Mouse (Mus musculus): ENCODE measurements around the gene Nrg3.

DNA sequence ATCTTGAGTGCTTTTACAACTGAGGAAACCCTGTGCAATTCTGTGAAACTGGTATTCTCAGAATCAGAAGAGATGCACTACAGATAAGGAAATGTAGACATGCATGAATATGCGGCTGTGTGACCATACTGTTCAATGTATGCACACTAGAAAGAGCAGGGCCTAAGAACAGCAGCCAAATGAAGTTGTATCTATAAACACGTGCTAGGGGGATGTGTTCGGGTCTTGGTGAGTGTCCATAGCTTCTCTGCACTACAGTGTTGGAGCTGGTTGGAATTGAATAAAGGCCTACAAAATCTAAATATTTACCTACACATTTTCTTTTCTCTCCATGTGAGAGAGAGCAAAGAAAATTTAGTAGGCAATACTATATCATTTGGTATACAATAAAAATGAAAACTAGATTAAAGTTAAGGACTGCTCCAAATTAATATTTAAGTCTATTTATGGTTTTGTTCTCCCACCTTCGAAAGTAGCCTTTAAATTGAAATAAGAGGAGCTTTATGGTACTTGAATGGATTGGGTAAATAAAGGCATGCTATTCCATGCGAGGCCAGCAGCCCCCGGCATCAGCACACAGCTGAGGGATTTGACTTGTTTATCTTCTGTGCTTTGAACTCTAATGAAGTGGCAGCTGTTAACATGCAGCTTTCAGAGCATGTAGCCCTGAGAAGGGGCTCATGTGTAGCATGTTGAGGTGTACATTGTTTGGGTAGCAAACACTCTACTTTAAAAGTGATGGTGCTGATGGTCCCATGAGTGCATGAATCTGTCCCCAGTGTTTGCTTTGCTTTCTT is 1038.9 kb downstream of the Nrg3 start:
- TF ChIP-seq EP300 (optimal IDR thresholded peaks at IDR 0.05) (no peak), CTCF (IDR thresholded peaks at IDR 0.05; ENCODE audit: low read depth) (no peak)
